Mouse (Mus musculus) ES-E14 (cell line): ENCODE data around the gene Dnajc11.

ENCODE experiments used
- CHD2 ChIP-seq: IDR thresholded peaks from 2 replicates; pipeline ENCODE4 v1.6.1; 2014; ENCODE audit warnings: mild to moderate bottlenecking, low read depth, low read length, inconsistent platforms
- MAFK ChIP-seq: IDR thresholded peaks from 2 replicates; pipeline ENCODE4 v1.6.1; 2014; ENCODE audit warnings: mild to moderate bottlenecking, low read depth, low read length, inconsistent platforms; ENCODE audit not compliant: insufficient read depth
- ZC3H11A ChIP-seq: IDR thresholded peaks from 2 replicates; pipeline ENCODE4 v1.6.1; 2012; ENCODE audit warnings: low read depth, mild to moderate bottlenecking, inconsistent platforms, low read length, borderline replicate concordance

DNA sequence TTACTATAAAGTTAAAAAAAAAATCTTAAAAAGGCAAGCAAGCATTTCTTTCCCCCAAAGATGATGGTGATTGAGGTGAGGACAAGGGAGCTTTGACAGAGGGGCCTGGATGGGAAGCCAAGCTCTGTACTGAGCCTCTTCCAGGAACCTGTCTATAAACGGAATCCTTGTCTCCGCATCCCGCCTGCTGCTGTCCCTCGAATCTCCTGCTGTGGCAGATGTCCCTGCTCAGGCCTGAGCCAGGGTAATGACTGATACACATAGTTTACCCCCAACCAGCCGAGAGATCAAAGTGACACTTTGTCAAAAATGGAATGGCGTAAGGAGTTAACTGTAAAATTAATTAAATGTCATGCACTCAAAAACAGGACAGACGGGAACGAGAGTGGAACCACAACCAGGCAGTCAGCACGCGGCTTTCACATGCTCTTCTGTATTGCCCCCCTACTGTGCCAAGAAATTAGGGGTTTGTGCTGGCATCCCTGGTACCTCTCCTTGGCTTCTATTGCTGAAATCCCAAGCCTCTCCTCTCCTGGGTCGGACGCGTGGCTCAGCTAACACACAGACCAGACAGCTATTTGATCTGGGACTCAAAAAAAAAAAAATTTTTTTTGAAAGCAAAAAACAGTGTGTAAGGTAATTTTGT, 34.8 kb upstream of the Dnajc11 start:
- TF ChIP-seq MAFK (no peak), ZC3H11A (no peak), CHD2 (no peak)
